Mouse (Mus musculus) induced T-regulatory cell, adult 2 months (primary cell): ENCODE data around the gene Anxa5.

Experiments used
- DNase-seq: peaks from one replicate; pipeline ENCODE4 v3.0.0-alpha.2; 2012; ENCODE audit warnings: low read depth

Gene Anxa5

GRCm38 (mm10) chr3:36475532-36476087, at the start of gene Anxa5, which contains the start of gene 1810062G17Rik:
Gene Anxa5 (minus strand): TSS chr3:36475894.
Gene 1810062G17Rik (plus strand): TSS chr3:36475937.
- peak; percentile 98 for DNase-seq

- DNase-seq = no peak
Measured at GRCm38 (mm10) chr3:36524466-36524865, 48.8 kb upstream of the Anxa5 start.

GRCm38 (mm10) chr3:36522137-36522536, 46.4 kb upstream of the Anxa5 start:
- no peak for DNase-seq

- DNase-seq = no peak
Measured at GRCm38 (mm10) chr3:36521073-36522060, 45.7 kb upstream of the Anxa5 start, which contains the start of gene Gm11549. Gene Gm11549 (minus strand): TSS chr3:36521813.

- no peak for DNase-seq
Measured at GRCm38 (mm10) chr3:36516196-36516595, 40.5 kb upstream of the Anxa5 start.

- no peak for DNase-seq
Measured at GRCm38 (mm10) chr3:36511491-36511890, 35.8 kb upstream of the Anxa5 start.

GRCm38 (mm10) chr3:36505809-36506735, 30.4 kb upstream of the Anxa5 start:
- no peak for DNase-seq

GRCm38 (mm10) chr3:36505306-36505705, 29.6 kb upstream of the Anxa5 start:
- DNase-seq = no peak

GRCm38 (mm10) chr3:36501546-36501945, 25.9 kb upstream of the Anxa5 start:
- no peak for DNase-seq

GRCm38 (mm10) chr3:36500976-36501375, 25.3 kb upstream of the Anxa5 start:
- no peak for DNase-seq

GRCm38 (mm10) chr3:36499418-36499817, 23.7 kb upstream of the Anxa5 start:
- DNase-seq = no peak

GRCm38 (mm10) chr3:36498224-36498623, 22.5 kb upstream of the Anxa5 start:
- DNase-seq = no peak

GRCm38 (mm10) chr3:36496746-36497145, 21.1 kb upstream of the Anxa5 start:
- peak; percentile 66 for DNase-seq

- DNase-seq = no peak
Measured at GRCm38 (mm10) chr3:36496273-36496672, 20.6 kb upstream of the Anxa5 start.

- DNase-seq = peak; percentile 88
Measured at GRCm38 (mm10) chr3:36495436-36495835, 19.7 kb upstream of the Anxa5 start.

- DNase-seq = no peak
Measured at GRCm38 (mm10) chr3:36494613-36495012, 18.9 kb upstream of the Anxa5 start.

- no peak for DNase-seq
Measured at GRCm38 (mm10) chr3:36493641-36494283, 18.1 kb upstream of the Anxa5 start.

- DNase-seq = no peak
Measured at GRCm38 (mm10) chr3:36492716-36493391, 17.2 kb upstream of the Anxa5 start.

GRCm38 (mm10) chr3:36491535-36491934, 15.8 kb upstream of the Anxa5 start:
- DNase-seq = no peak

- no peak for DNase-seq
Measured at GRCm38 (mm10) chr3:36489590-36489910, 13.9 kb upstream of the Anxa5 start.
